Mouse (Mus musculus) small intestine, adult 2 months (tissue): ENCODE measurements around the gene Zfp1. TPM values are rescaled to one million over a fixed set of nuclear protein-coding genes. Genes with fewer than 3 reads are reported as not detected.

ENCODE experiments used
- H3K27ac ChIP-seq: fragments of 200-500 bp; 2 replicates; pipeline ENCODE4 v1.5.1; 2012; ENCODE audit warnings: low read depth, low read length, control low read depth, inconsistent platforms; ENCODE audit not compliant: insufficient read depth
- H3K27me3 ChIP-seq: fragments of 200-500 bp; 2 replicates; pipeline ENCODE4 v1.6.1; 2012; ENCODE audit warnings: mild to moderate bottlenecking, moderate library complexity, low read length, inconsistent platforms; ENCODE audit not compliant: control insufficient read depth, insufficient read depth
- H3K36me3 ChIP-seq: fragments of 200-500 bp; 2 replicates; pipeline ENCODE4 v1.6.1; 2012; ENCODE audit warnings: mild to moderate bottlenecking, low read length, control low read depth, inconsistent platforms; ENCODE audit not compliant: control insufficient read depth, insufficient read depth
- H3K4me1 ChIP-seq: fragments of 200-500 bp; 2 replicates; pipeline ENCODE4 v1.6.1; 2012; ENCODE audit warnings: low read length, inconsistent platforms, mixed read lengths; ENCODE audit not compliant: control insufficient read depth, insufficient read depth, insufficient read length
- H3K4me3 ChIP-seq: fragments of 200-500 bp; 2 replicates; pipeline ENCODE4 v1.5.1; 2012; ENCODE audit warnings: low read depth, mild to moderate bottlenecking, control low read depth, inconsistent platforms, low read length, moderate library complexity
- CTCF ChIP-seq: fragments of 200-500 bp; IDR thresholded peaks from 2 replicates; pipeline ENCODE4 v1.5.1; 2012; ENCODE audit warnings: low read depth, mild to moderate bottlenecking, control low read depth, inconsistent platforms, low read length, moderate library complexity, mixed read lengths; ENCODE audit not compliant: insufficient replicate concordance, insufficient read length; ENCODE audit errors: extremely low read depth
- POLR2A ChIP-seq: fragments of 200-500 bp; IDR thresholded peaks from 2 replicates; pipeline ENCODE4 v1.6.1; 2012; ENCODE audit warnings: low read depth, mild to moderate bottlenecking, control low read depth, inconsistent platforms, low read length, moderate library complexity
- WGBS: fragments of 180-500 bp; shearing (Covaris S2); methylation state at CpG from one replicate; pipeline ENCODE4 v1.1.7; 2018; 5-methylcytosine and 5-hydroxymethylcytosine counted together
- polyA plus RNA-seq: library from polyadenylated mRNA; depleted of rRNA; stranded (reverse); fragments of >200 nt; gene quantifications from 2 replicates; pipeline ENCODE4 v1.2.3, GENCODE M21; 2012

Gene Zfp1
- polyA plus RNA-seq, 1 experiment, result 1.6 TPM

- WGBS, result 66% methylated on average over 7 of the region's 7 CpGs
- no peak overlapping the region for H3K27ac ChIP-seq
- H3K4me1 ChIP-seq, result no peaks in the 10 kb centered on the region
- TF ChIP-seq CTCF (no peak), POLR2A (no peak)
- H3K4me3 ChIP-seq, result no peak overlapping the region
- H3K36me3 ChIP-seq, result no peaks in the 10 kb centered on the region
- H3K27me3 ChIP-seq, result no peaks in the 10 kb centered on the region
Observed at GRCm38 (mm10) chr8:111695441-111695840, 52.2 kb downstream of the Zfp1 start.

- H3K4me3 ChIP-seq, result no peak overlapping the region
- H3K4me1 ChIP-seq, result peaks cover 8% of the 10 kb centered on the region; the same call in 1 of the 2 replicates
- TF ChIP-seq POLR2A (no peak), CTCF (no peak)
- H3K27ac ChIP-seq, result no peak overlapping the region
- no peaks in the 10 kb centered on the region for H3K27me3 ChIP-seq
- no peaks in the 10 kb centered on the region for H3K36me3 ChIP-seq
- WGBS, result 87% methylated on average over 10 of the region's 10 CpGs
Observed at GRCm38 (mm10) chr8:111697655-111698054, 54.5 kb downstream of the Zfp1 start.

- TF ChIP-seq CTCF (no peak), POLR2A (no peak)
- Histone ChIP-seq H3K27me3 (no peaks in the 10 kb centered on the region), H3K27ac (no peak overlapping the region), H3K36me3 (no peaks in the 10 kb centered on the region), H3K4me1 (peaks cover 8% of the 10 kb centered on the region; the same call in 1 of the 2 replicates), H3K4me3 (no peak overlapping the region)
- 13% methylated on average over 1 of the region's 1 CpGs for WGBS
Observed at GRCm38 (mm10) chr8:111699035-111699434, 55.8 kb downstream of the Zfp1 start.

GRCm38 (mm10) chr8:111700201-111700600 is 57.0 kb downstream of the Zfp1 start:
- Histone ChIP-seq H3K4me1 (peaks cover 15% of the 10 kb centered on the region; the same call in 1 of the 2 replicates), H3K27me3 (no peaks in the 10 kb centered on the region), H3K27ac (no peak overlapping the region), H3K36me3 (no peaks in the 10 kb centered on the region), H3K4me3 (no peak overlapping the region)
- no peak for TF ChIP-seq CTCF
- TF ChIP-seq POLR2A, result no peak
- 85% methylated on average over 3 of the region's 3 CpGs for WGBS

GRCm38 (mm10) chr8:111700740-111701139 is 57.5 kb downstream of the Zfp1 start:
- TF ChIP-seq CTCF (no peak), POLR2A (no peak)
- no peaks in the 10 kb centered on the region for H3K36me3 ChIP-seq
- no peak overlapping the region for H3K27ac ChIP-seq
- H3K27me3 ChIP-seq, result no peaks in the 10 kb centered on the region
- H3K4me1 ChIP-seq, result peaks cover 20% of the 10 kb centered on the region
- 85% methylated on average over 5 of the region's 5 CpGs for WGBS
- no peak overlapping the region for H3K4me3 ChIP-seq

GRCm38 (mm10) chr8:111701380-111701779 is 58.2 kb downstream of the Zfp1 start:
- TF ChIP-seq POLR2A (no peak), CTCF (no peak)
- Histone ChIP-seq H3K4me3 (no peak overlapping the region), H3K27me3 (no peaks in the 10 kb centered on the region), H3K36me3 (no peaks in the 10 kb centered on the region; the same call in 1 of the 2 replicates), H3K27ac (no peak overlapping the region), H3K4me1 (peaks cover 20% of the 10 kb centered on the region)
- WGBS, result 35% methylated on average over 9 of the region's 9 CpGs

GRCm38 (mm10) chr8:111704585-111704984 is 61.4 kb downstream of the Zfp1 start:
- Histone ChIP-seq H3K27me3 (no peaks in the 10 kb centered on the region), H3K4me1 (peaks cover 36% of the 10 kb centered on the region), H3K4me3 (no peak overlapping the region), H3K36me3 (peaks cover 3% of the 10 kb centered on the region), H3K27ac (peak overlapping the region; percentile 74)
- no peak for TF ChIP-seq POLR2A
- TF ChIP-seq CTCF, result no peak
- 70% methylated on average over 12 of the region's 12 CpGs for WGBS

GRCm38 (mm10) chr8:111705222-111705621 is 62.0 kb downstream of the Zfp1 start:
- Histone ChIP-seq H3K27ac (peak overlapping the region; percentile 74), H3K27me3 (no peaks in the 10 kb centered on the region), H3K4me1 (peaks cover 38% of the 10 kb centered on the region), H3K4me3 (no peak overlapping the region), H3K36me3 (peaks cover 8% of the 10 kb centered on the region)
- 15% methylated on average over 3 of the region's 3 CpGs for WGBS
- TF ChIP-seq CTCF, result no peak
- TF ChIP-seq POLR2A, result no peak
